Mouse (Mus musculus): Measurements from ENCODE around the gene Olfr702. TPM values are rescaled to one million over a fixed set of nuclear protein-coding genes. Genes with fewer than 3 reads are reported as not detected.

The Olfr702 gene
- not detected in 2 replicates for polyA plus RNA-seq (2012; rRNA removed; ENCODE audit: low replicate concordance)

DNA sequence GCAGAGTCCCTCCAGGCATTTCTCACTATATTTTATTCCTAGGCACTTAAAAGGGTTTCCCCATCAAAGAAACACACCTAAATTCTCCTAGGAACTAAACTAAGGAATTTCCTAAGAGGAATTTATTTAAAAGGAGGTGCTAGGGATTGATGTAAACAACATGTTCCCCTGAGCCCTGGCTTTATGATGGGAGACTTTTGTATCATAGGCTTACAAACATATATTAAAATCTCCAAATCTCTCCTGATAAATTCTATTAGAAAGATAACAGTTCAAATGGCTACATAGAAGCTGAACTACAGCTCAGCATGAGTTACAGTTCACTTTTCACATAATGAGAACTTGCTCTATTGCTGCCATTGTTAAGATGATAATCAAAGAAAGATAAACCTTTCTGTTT lies at the start of gene Olfr702:
Gene Olfr702, minus strand, starts transcription at position 101 of the 400 bp plus-strand sequence.

DNA sequence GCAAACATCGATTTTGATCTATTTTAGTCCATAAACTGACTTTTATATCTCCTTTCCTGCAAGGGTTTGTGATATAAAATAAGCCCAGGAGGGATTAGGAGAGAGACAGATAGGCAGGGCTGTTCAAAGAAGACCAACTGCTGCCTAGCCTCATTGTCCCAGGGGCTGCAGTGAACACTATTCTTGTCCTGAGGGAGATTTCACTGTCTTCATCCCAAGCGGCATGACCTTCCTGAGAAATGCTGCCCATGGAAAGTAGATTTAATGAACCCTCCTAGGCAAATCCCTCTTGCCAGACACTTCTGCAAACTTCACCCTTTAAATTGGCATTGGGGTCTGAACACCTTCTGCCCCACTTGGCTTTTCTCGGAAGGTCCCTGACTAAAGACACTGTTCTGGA lies 43.1 kb upstream of the Olfr702 start, which contains the start of gene Olfr705:
Gene Olfr705, minus strand, starts transcription at position 101 of the 400 bp plus-strand sequence.

GRCm38 (mm10) chr7:106862885-106863284 lies 29.2 kb upstream of the Olfr702 start, which contains the start of gene Olfr704:
Olfr704 (plus strand) TSS chr7:106863185.

DNA sequence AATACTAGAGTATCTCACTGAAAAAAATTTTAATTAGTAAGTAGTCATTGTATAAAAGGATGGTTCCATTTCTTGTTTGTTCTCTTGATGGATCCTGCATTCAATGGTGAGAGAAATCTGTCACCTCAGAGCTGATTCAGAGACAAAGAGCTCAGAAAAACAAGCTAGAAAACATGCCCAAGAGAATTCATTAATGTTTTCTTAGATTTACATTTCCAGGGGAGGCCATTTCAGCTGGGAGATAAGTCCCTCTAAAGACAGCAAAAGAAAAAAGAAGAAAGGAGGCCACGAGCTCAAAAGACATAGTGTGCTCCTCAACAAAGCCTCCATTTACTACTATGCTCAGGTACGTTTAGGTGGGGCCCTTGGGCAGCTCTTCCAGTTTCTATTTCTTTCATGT lies 9.4 kb upstream of the Olfr702 start, which contains the start of gene Olfr703:
Gene Olfr703, plus strand, starts transcription at position 301 of the 400 bp plus-strand sequence.

DNA sequence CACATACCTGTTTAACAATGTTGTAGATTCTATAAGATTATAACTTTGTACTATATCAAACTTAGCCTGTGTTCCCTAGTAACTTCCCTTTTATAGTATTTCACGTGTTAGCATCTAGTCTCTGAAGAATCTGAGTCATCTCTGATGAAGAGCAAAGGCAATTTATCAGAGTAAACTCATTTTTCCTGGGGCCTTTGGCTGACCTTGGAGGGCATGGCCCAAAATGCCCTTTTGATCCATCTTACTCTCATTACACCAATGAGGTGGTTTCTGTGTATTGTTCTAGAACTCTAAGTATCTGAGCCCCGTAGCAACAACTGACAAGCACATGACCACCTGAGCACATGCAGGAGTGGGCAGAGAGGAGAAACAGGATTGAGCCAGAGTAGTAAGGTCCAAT lies 19.9 kb downstream of the Olfr702 start, which contains the start of gene Olfr701:
Gene Olfr701, plus strand, starts transcription at position 301 of the 400 bp plus-strand sequence.

DNA sequence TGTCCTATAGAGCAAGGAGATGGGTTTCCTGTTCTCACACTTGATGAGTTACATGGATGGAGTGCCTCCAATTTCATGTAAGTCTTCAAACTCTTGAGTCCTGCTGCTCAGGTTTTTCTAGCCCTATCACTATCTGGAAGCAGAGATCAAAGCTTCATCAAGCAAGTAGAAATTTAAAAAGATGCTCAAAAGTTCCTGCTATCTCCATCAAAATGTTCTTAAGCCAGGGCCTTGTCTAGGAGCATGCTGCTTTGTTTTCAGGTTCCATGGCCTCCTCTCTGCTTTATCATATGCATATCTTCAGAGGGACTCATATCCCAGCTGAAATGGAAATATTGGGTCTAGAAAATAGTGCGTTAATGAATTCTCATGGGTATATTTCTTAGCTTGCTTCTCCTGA lies 25.0 kb downstream of the Olfr702 start, which contains the start of gene Olfr700:
Gene Olfr700, minus strand, starts transcription at position 101 of the 400 bp plus-strand sequence.

GRCm38 (mm10) chr7:106793098-106793497 lies 40.6 kb downstream of the Olfr702 start, which contains the start of gene Olfr699:
Olfr699 (minus strand) TSS chr7:106793198.

Other genes starting within 250 kb of the Olfr702 start
- not detected in 2 replicates for gene Olfr693, start 153.3 kb downstream of the Olfr702 start, polyA plus RNA-seq (2012; rRNA removed; ENCODE audit: low replicate concordance)
- not detected in 2 replicates for gene Olfr694, start 142.1 kb downstream of the Olfr702 start, polyA plus RNA-seq (2012; rRNA removed; ENCODE audit: low replicate concordance)
- gene Olfr695, start 117.5 kb downstream of the Olfr702 start, polyA plus RNA-seq (2012; rRNA removed; ENCODE audit: low replicate concordance), result not detected in 2 replicates
- gene Olfr697, start 91.5 kb downstream of the Olfr702 start, polyA plus RNA-seq (2012; rRNA removed; ENCODE audit: low replicate concordance), result not detected in 2 replicates
- not detected in 2 replicates for gene Olfr698, start 78.5 kb downstream of the Olfr702 start, polyA plus RNA-seq (2012; rRNA removed; ENCODE audit: low replicate concordance)
- not detected in 2 replicates for gene Olfr699, start 40.7 kb downstream of the Olfr702 start, polyA plus RNA-seq (2012; rRNA removed; ENCODE audit: low replicate concordance)
- gene Olfr700, start 25.1 kb downstream of the Olfr702 start, polyA plus RNA-seq (2012; rRNA removed; ENCODE audit: low replicate concordance), result not detected in 2 replicates
- gene Olfr701, start 19.8 kb downstream of the Olfr702 start, polyA plus RNA-seq (2012; rRNA removed; ENCODE audit: low replicate concordance), result not detected in 2 replicates
- gene Olfr703, start 9.5 kb upstream of the Olfr702 start, polyA plus RNA-seq (2012; rRNA removed; ENCODE audit: low replicate concordance), result not detected in 2 replicates
- not detected in 2 replicates for gene Olfr704, start 29.3 kb upstream of the Olfr702 start, polyA plus RNA-seq (2012; rRNA removed; ENCODE audit: low replicate concordance)
- not detected in 2 replicates for gene Olfr705, start 43.0 kb upstream of the Olfr702 start, polyA plus RNA-seq (2012; rRNA removed; ENCODE audit: low replicate concordance)
- gene Olfr706, start 54.3 kb upstream of the Olfr702 start, polyA plus RNA-seq (2012; rRNA removed; ENCODE audit: low replicate concordance), result not detected in 2 replicates
- gene Olfr707, start 67.3 kb upstream of the Olfr702 start, polyA plus RNA-seq (2012; rRNA removed; ENCODE audit: low replicate concordance), result not detected in 2 replicates
- not detected in 2 replicates for gene Olfr1532-ps1, start 74.1 kb upstream of the Olfr702 start, polyA plus RNA-seq (2012; rRNA removed; ENCODE audit: low replicate concordance)
- gene Olfr709-ps1, start 98.3 kb upstream of the Olfr702 start, polyA plus RNA-seq (2012; rRNA removed; ENCODE audit: low replicate concordance), result not detected in 2 replicates
- gene Olfr710, start 114.4 kb upstream of the Olfr702 start, polyA plus RNA-seq (2012; rRNA removed; ENCODE audit: low replicate concordance), result not detected in 2 replicates
- gene Olfr6, start 130.0 kb upstream of the Olfr702 start, polyA plus RNA-seq (2012; rRNA removed; ENCODE audit: low replicate concordance), result not detected in 2 replicates
- not detected in 2 replicates for gene Olfr711, start 141.6 kb upstream of the Olfr702 start, polyA plus RNA-seq (2012; rRNA removed; ENCODE audit: low replicate concordance)
- not detected in 2 replicates for gene Olfr2, start 172.2 kb upstream of the Olfr702 start, polyA plus RNA-seq (2012; rRNA removed; ENCODE audit: low replicate concordance)
- gene Olfr713, start 197.3 kb upstream of the Olfr702 start, polyA plus RNA-seq (2012; rRNA removed; ENCODE audit: low replicate concordance), result not detected in 2 replicates
- gene Olfr714, start 237.1 kb upstream of the Olfr702 start, polyA plus RNA-seq (2012; rRNA removed; ENCODE audit: low replicate concordance), result not detected in 2 replicates